Mouse (Mus musculus) embryonic fibroblast, embryonic 13.5 days (primary cell): ENCODE data around the gene Slc9a1. TPM values are rescaled to one million over a fixed set of nuclear protein-coding genes. Genes with fewer than 3 reads are reported as not detected.

Experiments
- H3K27ac ChIP-seq: 2 replicates; pipeline ENCODE4 v1.5.1; 2012; ENCODE audit warnings: low read length, control low read depth, inconsistent platforms; ENCODE audit not compliant: insufficient read depth
- H3K4me1 ChIP-seq: 2 replicates; pipeline ENCODE4 v1.6.1; 2011; ENCODE audit warnings: low read length; ENCODE audit not compliant: control insufficient read depth, insufficient read depth
- H3K4me3 ChIP-seq: 2 replicates; pipeline ENCODE4 v1.5.1; 2011; ENCODE audit warnings: mild to moderate bottlenecking, control low read depth, low read length; ENCODE audit not compliant: insufficient read depth
- CTCF ChIP-seq: IDR thresholded peaks from 2 replicates; pipeline ENCODE4 v1.5.1; 2011; ENCODE audit warnings: mild to moderate bottlenecking, control low read depth, low read length, moderate library complexity, borderline replicate concordance; ENCODE audit not compliant: insufficient read depth
- POLR2A ChIP-seq: IDR thresholded peaks from 2 replicates; pipeline ENCODE4 v1.6.1; 2011; ENCODE audit warnings: low read depth, mild to moderate bottlenecking, control low read depth, low read length, moderate library complexity
- polyA plus RNA-seq: library from polyadenylated mRNA; stranded (reverse); fragments of >200 nt; gene quantifications from 2 replicates; pipeline ENCODE4 v1.2.4, GENCODE M21; 2011; ENCODE audit warnings: low read depth; ENCODE audit not compliant: missing spikeins, insufficient read length

Slc9a1 gene
- polyA plus RNA-seq = 26.2 and 34.7 TPM in 2 replicates

DNA sequence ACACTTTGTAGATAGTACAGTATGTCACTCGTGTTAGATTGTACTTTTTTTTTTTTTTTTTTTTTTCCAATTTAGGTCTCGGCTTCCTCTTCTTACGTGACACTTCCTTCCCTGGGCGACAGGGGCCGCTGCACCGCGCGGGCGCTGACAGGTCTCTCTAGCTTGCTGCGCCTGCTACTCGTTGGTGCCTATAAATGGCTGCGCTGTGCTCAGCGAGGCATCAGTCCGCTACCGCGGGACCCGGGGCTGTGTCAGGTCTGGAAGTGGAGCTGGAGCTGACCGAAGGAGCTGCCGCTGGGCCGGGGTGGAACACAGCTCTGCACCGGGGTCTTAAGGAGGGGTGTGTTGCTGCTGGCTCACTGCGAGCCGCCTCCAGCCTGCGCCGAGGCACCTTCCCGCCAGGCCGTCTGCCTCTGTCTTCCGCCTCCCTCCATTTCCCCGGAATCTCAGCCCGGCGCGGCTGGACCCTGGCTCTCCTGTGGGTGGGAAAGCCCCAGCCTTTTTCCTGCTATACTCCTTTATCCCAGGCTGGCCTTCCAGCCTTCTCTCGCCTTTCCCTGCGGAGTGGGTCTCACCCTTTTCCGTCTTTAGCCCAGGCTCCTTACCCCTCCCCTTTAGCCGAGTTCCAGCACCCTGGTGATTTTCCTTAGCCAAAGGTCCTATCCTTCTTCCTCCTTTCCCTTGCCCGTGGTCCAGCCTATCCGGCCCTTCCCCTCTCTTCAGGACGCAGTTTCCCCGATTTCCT is at the start of gene Slc9a1:
Slc9a1 (plus strand) TSS at position 154 of the 745 bp plus-strand sequence.
- peaks cover 7% of the 10 kb centered on the region for H3K4me1 ChIP-seq
- TF ChIP-seq CTCF (peak; percentile 65; the same call in 1 of the 2 replicates), POLR2A (peak; percentile 100)
- peak within 1 kb of the TSS; percentile 4; the same call in 1 of the 2 replicates for H3K27ac ChIP-seq
- peak within 1 kb of the TSS; percentile 92 for H3K4me3 ChIP-seq

DNA sequence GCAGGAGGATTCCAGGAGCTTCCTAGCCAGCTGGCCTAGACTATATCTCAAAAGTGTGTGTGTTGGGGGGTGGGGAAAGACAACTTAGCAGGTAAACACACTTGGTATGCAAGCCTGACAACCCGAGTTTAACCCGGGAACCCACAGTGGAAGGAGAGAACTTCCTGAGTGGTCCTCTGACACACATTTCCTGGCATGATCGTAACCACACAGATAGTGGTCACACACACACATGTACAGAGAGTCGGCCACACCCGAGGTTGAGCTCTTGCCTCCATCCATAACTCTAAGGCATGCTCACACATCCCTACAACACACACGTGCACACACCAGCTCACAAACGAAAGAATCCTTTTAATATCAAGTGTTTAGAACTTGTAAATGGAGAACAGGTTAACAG is 41.4 kb upstream of the Slc9a1 start:
- no peak overlapping the region for H3K4me3 ChIP-seq
- TF ChIP-seq POLR2A (no peak), CTCF (no peak)
- H3K4me1 ChIP-seq = peaks cover 4% of the 10 kb centered on the region; the same call in 1 of the 2 replicates
- no peak overlapping the region for H3K27ac ChIP-seq

DNA sequence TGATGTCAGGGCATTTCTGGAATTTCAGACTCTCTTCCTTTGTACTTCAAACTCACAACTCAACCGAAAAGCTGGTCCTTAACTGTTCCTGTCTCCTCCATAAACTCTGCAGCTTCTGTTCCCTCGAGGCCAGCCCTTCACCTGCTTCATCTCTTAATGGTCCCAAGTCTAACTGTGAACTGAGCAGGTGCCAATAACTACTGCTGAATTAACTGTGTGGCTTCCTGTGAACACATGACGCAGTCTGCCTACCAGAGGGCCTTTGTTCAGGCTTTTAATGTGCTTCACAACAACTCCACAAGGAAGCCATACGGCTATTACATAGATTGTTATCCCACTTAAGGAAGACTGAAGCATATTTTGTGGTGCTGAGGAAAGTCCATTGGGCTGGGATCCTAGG is 39.2 kb upstream of the Slc9a1 start:
- no peak overlapping the region for H3K4me3 ChIP-seq
- H3K27ac ChIP-seq = no peak overlapping the region
- H3K4me1 ChIP-seq = peaks cover 4% of the 10 kb centered on the region; the same call in 1 of the 2 replicates
- no peak for TF ChIP-seq POLR2A
- no peak for TF ChIP-seq CTCF

DNA sequence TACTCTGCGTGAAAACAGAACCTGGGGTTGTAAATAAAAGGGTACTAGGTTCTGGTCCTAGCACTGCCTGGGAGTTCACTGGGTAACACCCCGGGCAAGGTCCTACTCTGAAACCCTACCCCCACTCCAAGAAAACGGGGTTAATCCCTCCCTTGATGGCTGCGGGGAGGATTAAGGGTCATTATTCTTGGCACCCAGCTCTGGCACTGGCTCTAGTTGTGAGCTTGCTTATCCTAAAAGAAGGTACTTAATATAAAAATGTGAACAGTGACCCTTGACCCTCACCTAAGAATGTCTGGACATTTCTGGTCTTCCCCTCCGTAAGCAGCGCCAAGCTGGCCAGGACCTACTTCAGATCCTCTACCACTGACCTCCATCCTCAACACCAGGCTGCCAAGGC is 36.2 kb upstream of the Slc9a1 start:
- Histone ChIP-seq H3K4me3 (no peak overlapping the region), H3K4me1 (no peaks in the 10 kb centered on the region), H3K27ac (no peak overlapping the region)
- TF ChIP-seq POLR2A = no peak
- no peak for TF ChIP-seq CTCF

DNA sequence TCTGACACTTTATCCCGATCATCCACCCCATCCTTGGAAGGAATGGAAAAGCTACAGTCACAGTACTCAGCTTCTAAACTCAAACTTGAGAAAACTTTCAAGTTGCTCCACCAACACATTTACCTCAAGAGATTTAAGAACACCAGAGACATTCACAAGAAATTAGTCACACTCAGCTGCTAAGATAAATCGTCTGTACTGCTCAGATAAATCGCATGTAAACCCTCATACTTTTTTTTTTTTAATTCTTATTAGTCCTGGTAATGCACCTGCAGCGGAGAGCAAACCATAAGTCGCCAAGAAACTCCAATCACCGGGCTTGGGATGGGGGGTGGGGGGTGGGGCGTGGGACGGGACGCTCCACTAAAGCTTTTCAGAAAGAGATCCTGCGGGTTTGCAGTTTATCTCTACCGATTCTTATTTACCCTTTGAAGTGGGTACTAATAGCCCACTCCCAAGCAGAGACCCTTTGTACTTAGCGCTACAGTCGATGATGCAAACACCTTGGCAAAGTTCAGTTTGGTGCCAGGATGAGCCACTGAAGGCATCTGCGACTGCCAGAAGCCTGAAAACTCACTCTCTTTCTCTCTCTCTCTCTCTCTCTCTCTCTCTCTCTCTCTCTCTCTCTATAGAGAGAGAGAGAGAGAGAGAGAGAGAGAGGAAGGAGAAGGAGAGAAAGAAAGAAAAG is 31.5 kb upstream of the Slc9a1 start:
- Histone ChIP-seq H3K4me1 (no peaks in the 10 kb centered on the region), H3K27ac (no peak overlapping the region), H3K4me3 (peak overlapping the region; percentile 53)
- TF ChIP-seq POLR2A (no peak), CTCF (no peak)

DNA sequence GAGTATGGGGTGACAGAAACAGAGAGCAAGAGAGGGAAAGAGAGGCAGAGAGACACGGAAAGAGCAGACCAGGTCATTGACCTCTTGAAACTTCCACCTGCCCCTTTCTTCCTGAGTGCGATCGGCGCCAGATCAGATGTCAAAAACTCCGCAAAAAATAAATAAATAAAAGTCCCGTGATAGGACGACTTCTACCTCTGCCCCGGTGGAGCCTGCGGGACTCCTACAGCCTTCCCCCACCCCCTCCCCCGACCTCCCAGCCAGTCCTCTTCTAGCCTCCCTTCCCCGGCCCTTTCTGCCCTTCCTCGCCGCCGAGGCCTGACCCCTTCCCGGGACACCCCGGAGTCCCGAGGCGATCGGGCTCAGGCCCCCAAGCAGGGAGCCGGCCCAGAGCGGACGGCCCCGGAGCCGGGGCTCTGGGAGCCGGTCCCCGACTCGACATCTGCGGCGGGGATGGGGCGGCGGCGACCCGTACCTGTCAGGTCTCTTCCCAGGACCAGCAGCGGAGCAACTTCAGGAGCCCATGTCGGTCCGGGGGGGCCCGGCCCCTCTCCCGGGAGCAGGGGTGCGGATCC is 30.9 kb upstream of the Slc9a1 start:
- Histone ChIP-seq H3K4me3 (peak overlapping the region; percentile 53), H3K27ac (no peak overlapping the region), H3K4me1 (no peaks in the 10 kb centered on the region)
- TF ChIP-seq POLR2A (no peak), CTCF (no peak)

DNA sequence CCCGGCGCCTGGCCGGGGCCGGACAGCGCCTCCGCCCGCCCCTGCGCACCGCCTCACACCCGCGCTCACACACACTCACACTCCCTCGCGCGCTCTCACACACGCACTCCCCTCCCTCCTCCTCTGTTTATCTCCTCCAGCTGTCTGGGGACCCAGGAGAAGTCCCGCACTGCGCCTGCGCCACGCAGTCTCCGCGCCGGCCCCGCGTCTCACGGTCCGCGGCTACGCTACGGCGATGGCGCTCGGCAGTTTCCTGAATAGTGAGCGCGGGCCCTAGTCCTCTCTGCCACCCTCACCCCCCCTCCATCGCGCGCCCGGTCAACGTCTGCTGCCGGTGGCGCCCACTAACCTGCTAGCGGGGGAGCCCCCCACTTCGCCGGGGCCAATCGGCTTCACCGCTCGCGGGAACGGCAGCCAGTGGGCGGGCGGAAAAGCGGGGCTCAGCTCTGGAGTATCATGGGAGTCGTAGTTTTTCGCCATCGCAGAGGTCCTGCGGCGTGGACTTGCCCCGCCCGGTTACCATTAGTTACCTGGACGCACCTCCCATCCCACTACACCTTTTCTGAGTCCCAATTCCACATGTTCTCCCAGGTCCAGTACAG is 30.3 kb upstream of the Slc9a1 start:
- H3K27ac ChIP-seq = no peak overlapping the region
- TF ChIP-seq POLR2A (peak; percentile 65), CTCF (no peak)
- H3K4me3 ChIP-seq = peak overlapping the region; percentile 53
- no peaks in the 10 kb centered on the region for H3K4me1 ChIP-seq

DNA sequence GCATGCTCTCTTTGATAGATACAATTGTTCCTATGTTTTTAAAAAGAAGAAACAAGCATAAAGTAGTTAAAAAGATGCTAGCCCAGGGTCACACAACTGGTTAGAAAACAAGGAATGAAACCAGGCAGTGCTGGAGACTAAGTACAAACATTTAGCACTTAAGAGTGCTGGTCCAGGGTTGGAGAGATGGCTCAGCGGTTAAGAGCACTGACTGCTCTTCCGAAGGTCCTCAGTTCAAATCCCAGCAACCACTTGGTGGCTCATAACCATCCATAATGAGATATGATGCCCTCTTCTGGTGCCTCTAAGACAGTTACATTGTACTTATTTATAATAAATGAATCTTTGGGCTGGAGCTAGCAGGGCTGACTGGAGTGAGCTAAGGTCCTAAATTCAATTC is 29.3 kb upstream of the Slc9a1 start:
- Histone ChIP-seq H3K27ac (no peak overlapping the region), H3K4me1 (no peaks in the 10 kb centered on the region), H3K4me3 (no peak overlapping the region)
- TF ChIP-seq CTCF (no peak), POLR2A (no peak)

DNA sequence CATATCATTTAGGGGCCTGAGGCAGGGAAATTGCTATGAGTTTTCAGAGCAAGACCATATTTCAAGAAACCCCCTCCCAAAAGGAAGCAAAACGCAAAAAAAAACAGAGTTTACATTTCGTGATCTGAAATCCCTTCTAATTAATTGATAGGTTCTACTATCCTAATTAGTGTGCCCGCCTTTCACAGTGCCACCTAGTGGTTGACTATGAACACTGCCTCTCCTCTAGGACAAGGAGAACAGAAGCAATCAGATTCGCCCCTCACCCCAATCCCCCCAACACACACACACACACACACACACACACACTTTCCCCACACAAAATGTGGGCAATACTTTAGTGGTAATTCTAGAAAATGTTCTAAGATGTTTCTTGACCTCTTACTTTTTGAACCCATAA is 25.4 kb upstream of the Slc9a1 start:
- peak; percentile 22; the same call in 1 of the 2 replicates for TF ChIP-seq CTCF
- no peak for TF ChIP-seq POLR2A
- Histone ChIP-seq H3K4me1 (0 out of 2 replicates have a peak, but pooled peaks cover 2% of the 10 kb centered on the region), H3K27ac (no peak overlapping the region), H3K4me3 (no peak overlapping the region)

DNA sequence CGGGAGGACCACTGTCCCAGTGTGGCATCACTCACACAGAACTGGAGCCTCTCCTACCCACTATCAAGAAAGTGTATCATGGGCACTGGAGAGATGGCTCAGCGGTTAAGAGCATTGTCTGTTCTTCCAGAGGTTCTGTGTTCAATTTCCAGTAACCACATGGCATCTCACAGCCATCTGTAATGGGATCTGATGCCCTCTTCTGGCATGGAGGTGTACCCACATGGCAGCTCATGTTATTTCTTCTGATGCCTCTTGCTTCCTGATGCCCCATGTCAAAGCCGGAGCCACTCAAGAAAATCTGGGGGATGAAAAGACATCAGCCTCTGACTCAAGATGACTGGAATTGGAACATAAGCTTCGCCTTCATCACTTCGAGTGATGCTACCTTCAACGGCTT is 23.8 kb upstream of the Slc9a1 start:
- TF ChIP-seq POLR2A (no peak), CTCF (no peak)

More for the DNA sequence above, 23.8 kb upstream of the Slc9a1 start:
- Histone ChIP-seq H3K4me3 (no peak overlapping the region), H3K4me1 (0 out of 2 replicates have a peak, but pooled peaks cover 2% of the 10 kb centered on the region), H3K27ac (no peak overlapping the region)
